17 mouse cellular contexts compared by ENCODE assay signal in the genomic region with DNA sequence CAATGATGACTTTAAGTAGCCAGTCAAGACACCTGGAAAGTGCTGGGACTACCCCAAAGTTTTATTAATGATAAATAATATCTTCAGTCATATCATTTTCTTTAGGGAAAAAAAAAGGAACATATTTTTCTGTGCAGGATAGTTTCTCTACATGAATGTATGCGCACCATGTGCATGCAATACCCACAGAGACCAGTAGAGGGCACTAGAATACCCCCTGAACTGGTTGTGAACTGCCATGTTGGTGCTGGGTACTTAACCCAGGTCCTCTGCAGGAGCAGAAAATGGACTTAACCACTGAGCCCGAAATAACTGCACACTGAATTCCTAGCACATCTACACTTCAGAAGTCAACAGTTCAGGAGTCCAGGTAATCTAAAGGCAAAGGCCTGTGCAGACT. TPM values are rescaled to one million over a fixed set of nuclear protein-coding genes. Genes with fewer than 3 reads are reported as not detected.
DNase-seq lines count a peak whose midpoint lies in the region; ATAC-seq and TF ChIP-seq lines count a peak whose summit lies in the region.
"Had no signal": no experiment of that assay in that cellular context is flagged by ENCODE, and none has a peak within 500 bp of the region (broad histone marks: within the 10 kb centered on the region; RNA-seq: fewer than 3 reads in every experiment).

No protein-coding gene starts in this region.

- ATAC-seq in hindbrain, postnatal 0 days = no peak
- ATAC-seq in lung, embryonic 14.5 days (ENCODE audit: insufficient read depth) = no peak
- no peak for ATAC-seq in G1E (ENCODE audit: extremely low read depth, insufficient number of reproducible peaks, low FRiP score, poor library complexity, severe bottlenecking)
- ATAC-seq: activated CD4-positive, CD25-positive, alpha-beta regulatory T cell, adult 4 months; forebrain, embryonic 14.5 days had no signal

- no peak overlapping the region for H3K4me2 ChIP-seq in hindbrain, postnatal 0 days (ENCODE audit: low read depth, low read length)
- no peak overlapping the region for H3K4me2 ChIP-seq in lung, embryonic 14.5 days
- H3K4me2 ChIP-seq: heart, embryonic 12.5 days had no signal

- no peaks in the 10 kb centered on the region for H3K4me1 ChIP-seq in hindbrain, postnatal 0 days (ENCODE audit: insufficient read depth, low read length)
- peaks cover 7% of the 10 kb centered on the region; the same call in 1 of the 2 replicates for H3K4me1 ChIP-seq in hindbrain, embryonic 10.5 days (replicated peaks)
- no peaks in the 10 kb centered on the region for H3K4me1 ChIP-seq in lung, embryonic 14.5 days (ENCODE audit: insufficient read depth)
- H3K4me1 ChIP-seq in G1E (ENCODE audit: insufficient read depth, low read depth, low read length) = no peaks in the 10 kb centered on the region
- H3K4me1 ChIP-seq: heart, embryonic 12.5 days; megakaryocyte, embryonic 14.5 days had no signal

- H3K4me3 ChIP-seq in hindbrain, postnatal 0 days (ENCODE audit: low read length) = no peak overlapping the region
- no peak overlapping the region for H3K4me3 ChIP-seq in hindbrain, embryonic 10.5 days
- no peak overlapping the region for H3K4me3 ChIP-seq in lung, embryonic 14.5 days (ENCODE audit: low read depth, low read length)
- no peak overlapping the region for H3K4me3 ChIP-seq in G1E (ENCODE audit: low read depth, low read length)
- H3K4me3 ChIP-seq: heart, embryonic 12.5 days; megakaryocyte, embryonic 14.5 days had no signal

- WGBS in hindbrain, postnatal 0 days = 98% methylated on average over 2 of the region's 2 CpGs
- WGBS in hindbrain, embryonic 10.5 days = 97% methylated on average over 2 of the region's 2 CpGs
- WGBS in lung, embryonic 14.5 days = 97% methylated on average over 2 of the region's 2 CpGs

- H3K9me3 ChIP-seq in hindbrain, postnatal 0 days (ENCODE audit: low read length) = no peaks in the 10 kb centered on the region; the same call in 1 of the 2 replicates
- H3K9me3 ChIP-seq in hindbrain, embryonic 10.5 days = peaks cover 7% of the 10 kb centered on the region
- peaks cover 4% of the 10 kb centered on the region; the same call in 1 of the 2 replicates for H3K9me3 ChIP-seq in lung, embryonic 14.5 days (ENCODE audit: low read depth, low read length)
- peaks cover 9% of the 10 kb centered on the region for H3K9me3 ChIP-seq in G1E (replicated peaks)

- no peak overlapping the region for H3K27ac ChIP-seq in hindbrain, postnatal 0 days
- H3K27ac ChIP-seq in hindbrain, embryonic 10.5 days = no peak overlapping the region
- no peak overlapping the region for H3K27ac ChIP-seq in lung, embryonic 14.5 days (ENCODE audit: low read depth)

- H3K9ac ChIP-seq in hindbrain, postnatal 0 days (replicated peaks; ENCODE audit: low read length) = no peak overlapping the region
- H3K9ac ChIP-seq in lung, embryonic 14.5 days = no peak overlapping the region
- H3K9ac ChIP-seq: heart, embryonic 12.5 days had no signal

- H3K36me3 ChIP-seq in hindbrain, postnatal 0 days (ENCODE audit: insufficient read depth, low read length) = peaks cover 4% of the 10 kb centered on the region; the same call in 1 of the 2 replicates
- peaks cover 15% of the 10 kb centered on the region for H3K36me3 ChIP-seq in hindbrain, embryonic 10.5 days
- H3K36me3 ChIP-seq in lung, embryonic 14.5 days (ENCODE audit: insufficient read depth) = peaks cover 7% of the 10 kb centered on the region; the same call in 1 of the 2 replicates
- H3K36me3 ChIP-seq in G1E (replicated peaks) = no peaks in the 10 kb centered on the region

- DNase-seq in hindbrain, postnatal 0 days (ENCODE audit: low spot score) = no peak
- no peak for DNase-seq in hindbrain, embryonic 10.5 days (ENCODE audit: low spot score)
- no peak for DNase-seq in lung, embryonic 14.5 days
- no peak for DNase-seq in lung, postnatal 10 days
- no peak for DNase-seq in G1E (ENCODE audit: low spot score)
- peak; percentile 48 for DNase-seq in naive thymus-derived CD4-positive, alpha-beta T cell, adult 2 months (ENCODE audit: low read depth)
- DNase-seq in kidney, postnatal 14 days = no peak
- no peak for DNase-seq in embryo, embryonic 10 days (ENCODE audit: low spot score)
- DNase-seq: cerebellum, adult 18-20 months; gastrocnemius, postnatal 10 days; kidney, adult 11 months; right cerebral cortex, adult 18-20 months had no signal

- H3K27me3 ChIP-seq in hindbrain, postnatal 0 days (ENCODE audit: insufficient read depth, low read length) = no peaks in the 10 kb centered on the region
- no peaks in the 10 kb centered on the region for H3K27me3 ChIP-seq in hindbrain, embryonic 10.5 days (ENCODE audit: insufficient read depth, poor library complexity, severe bottlenecking)
- H3K27me3 ChIP-seq in lung, embryonic 14.5 days (ENCODE audit: insufficient read depth, low read length) = no peaks in the 10 kb centered on the region
- no peaks in the 10 kb centered on the region for H3K27me3 ChIP-seq in G1E (ENCODE audit: insufficient read depth, low read length)
- H3K27me3 ChIP-seq: heart, embryonic 12.5 days had no signal

- TF ChIP-seq CTCF in hindbrain, postnatal 0 days (IDR thresholded peaks at IDR 0.05; ENCODE audit: low read depth) = peak; percentile 49
- TF ChIP-seq CTCF in lung, embryonic 14.5 days (IDR thresholded peaks at IDR 0.05; ENCODE audit: low read depth) = peak; percentile 46; the same call in 1 of the 2 replicates
- TF ChIP-seq CTCF in G1E (IDR thresholded peaks at IDR 0.05; ENCODE audit: low read depth, low read length) = peak; percentile 30; the same call in 1 of the 2 replicates

RNA-seq across cellular contexts. Expression of gene Afap1l2, which starts 49.5 kb away (rescaled TPM):
- 20.8 and 22.7 TPM in 2 replicates for total RNA-seq in hindbrain, postnatal 0 days (2014; rRNA removed)
- 12.3 and 12.9 TPM in 2 replicates for polyA plus RNA-seq in hindbrain, postnatal 0 days (2015; fragmentation: Nextera tagmentation; extraction: Ambion mirVana)
- 3.8 and 5.9 TPM in 2 replicates for polyA plus RNA-seq in hindbrain, embryonic 10.5 days (2016; fragmentation: Nextera tagmentation; extraction: Ambion mirVana)
- polyA plus RNA-seq in lung, embryonic 14.5 days (2014; fragmentation: Nextera tagmentation; extraction: Ambion mirVana) = 23.3 and 24.2 TPM in 2 replicates
- total RNA-seq in G1E (2014; fragmentation: Nextera tagmentation) (not detected in 2 replicates), G1E (2017) (0.11 and 0.12 TPM in 2 replicates)
- not detected in 2 replicates for polyA plus RNA-seq in G1E (2012)
- total RNA-seq: neutrophil, adult 5-6 weeks had no signal
- polyA plus RNA-seq: activated CD4-positive, CD25-positive, alpha-beta regulatory T cell, adult 4 months had no signal
